Mouse (Mus musculus) liver, postnatal 0 days (tissue): ENCODE measurements around the gene Nrbp1.
A peak's percentile ranks its signal among the peaks of the same experiment; 100 is the strongest.

Experiments used
- CTCF ChIP-seq: sonication (generic); IDR thresholded peaks from 2 replicates; pipeline ENCODE4 v1.5.1; 2016; ENCODE audit warnings: antibody characterized with exemption, low read depth
- EP300 ChIP-seq: IDR thresholded peaks from 2 replicates; pipeline ENCODE4 v1.6.1; 2016; ENCODE audit warnings: antibody characterized with exemption, low read depth, mild to moderate bottlenecking

- TF ChIP-seq CTCF, result peak; percentile 39
- no peak for TF ChIP-seq EP300
These were observed 40.8 kb upstream of the Nrbp1 start for GRCm38 (mm10) chr5:31199893-31200292.
